Comparison of ENCODE assay signal across 13 mouse cellular contexts in the genomic region with DNA sequence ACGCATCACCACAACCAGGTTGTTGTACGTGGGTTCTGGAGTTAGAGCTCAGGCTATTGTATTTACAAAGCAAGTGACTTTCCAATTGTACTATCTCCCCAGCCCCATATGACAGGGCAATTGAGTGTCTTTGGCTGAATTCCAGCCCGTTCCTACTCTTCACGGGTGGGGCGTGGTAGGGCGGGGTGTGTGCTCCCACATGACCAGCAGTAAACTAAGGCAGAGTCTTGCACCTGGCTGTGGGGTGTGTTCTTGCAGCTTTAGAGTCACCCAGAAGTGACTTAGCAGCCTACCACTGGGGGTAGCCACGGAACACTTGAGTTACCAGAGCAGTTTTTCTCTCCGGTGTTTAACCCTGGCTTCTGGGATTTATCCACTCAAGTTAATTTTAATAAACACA. TPM values are rescaled to one million over a fixed set of nuclear protein-coding genes. Genes with fewer than 3 reads are reported as not detected.
DNase-seq lines count a peak whose midpoint lies in the region; ATAC-seq and TF ChIP-seq lines count a peak whose summit lies in the region.
"Had no signal": no experiment of that assay in that cellular context is flagged by ENCODE, and none has a peak within 500 bp of the region (broad histone marks: within the 10 kb centered on the region; RNA-seq: fewer than 3 reads in every experiment).

No protein-coding gene starts in this region.

- no peaks in the 10 kb centered on the region for H3K9me3 ChIP-seq in liver, embryonic 12.5 days (replicated peaks)

- H3K36me3 ChIP-seq in liver, adult 2 months (ENCODE audit: control insufficient read depth, insufficient read depth, low read length): peaks cover 31% of the 10 kb centered on the region
- H3K36me3 ChIP-seq in liver, embryonic 12.5 days: peaks cover 65% of the 10 kb centered on the region

- peak overlapping the region; percentile 42 for H3K27ac ChIP-seq in liver, adult 2 months (replicated peaks; ENCODE audit: insufficient read depth, low read depth, low read length)
- no peak overlapping the region for H3K27ac ChIP-seq in liver, embryonic 12.5 days

- TF ChIP-seq CTCF in liver, adult 2 months (IDR thresholded peaks at IDR 0.05; ENCODE audit: low read depth, low read length): no peak

- H3K79me2 ChIP-seq in liver, adult 2 months (ENCODE audit: control insufficient read depth, insufficient read depth, low read length): peaks cover 48% of the 10 kb centered on the region

- no peak overlapping the region for H3K4me3 ChIP-seq in liver, adult 2 months (ENCODE audit: insufficient read depth, low read depth, low read length)
- no peak overlapping the region for H3K4me3 ChIP-seq in liver, embryonic 12.5 days

- WGBS in liver, adult 2 months: 32% methylated on average over 8 of the region's 8 CpGs
- WGBS in liver, embryonic 12.5 days (ENCODE audit: insufficient replicate concordance): 63% methylated on average over 8 of the region's 8 CpGs

- no peaks in the 10 kb centered on the region for H3K27me3 ChIP-seq in liver, adult 2 months (ENCODE audit: control insufficient read depth, insufficient read depth, low read length)
- no peaks in the 10 kb centered on the region for H3K27me3 ChIP-seq in liver, embryonic 12.5 days (replicated peaks)

- H3K9ac ChIP-seq in liver, adult 2 months (ENCODE audit: low read depth, low read length): peak overlapping the region; percentile 36
- no peak overlapping the region for H3K9ac ChIP-seq in liver, embryonic 12.5 days

- no peak for ATAC-seq in liver, embryonic 12.5 days
- ATAC-seq in erythroid progenitor cell, adult 5-6 weeks (replicated peaks; ENCODE audit: low FRiP score, poor library complexity, severe bottlenecking): peak; percentile 67
- peak; percentile 66 for ATAC-seq in megakaryocyte-erythroid progenitor cell, adult 5-6 weeks (replicated peaks; ENCODE audit: low FRiP score, low TSS enrichment, poor library complexity, severe bottlenecking)
- ATAC-seq: forebrain, embryonic 16.5 days had no signal

- DNase-seq in liver, adult 2 months (ENCODE audit: extremely low read depth, low read depth, low spot score): peak; percentile 82
- DNase-seq in MN1 (ENCODE audit: low spot score): peak; percentile 66
- no peak for DNase-seq in cerebellum, postnatal 25 days
- no peak for DNase-seq in layer of hippocampus, adult 18-20 months (ENCODE audit: low spot score in 2 of 2)
- DNase-seq in adrenal gland, postnatal 14 days: no peak
- DNase-seq: cerebellum, postnatal 36 days; heart, postnatal 14 days; right cerebral cortex, adult 18-20 months; thymus, adult 2 months had no signal

- H3K4me2 ChIP-seq in liver, embryonic 12.5 days: no peak overlapping the region

- H3K4me1 ChIP-seq in liver, adult 2 months (ENCODE audit: control insufficient read depth, insufficient read depth, low read length): peaks cover 56% of the 10 kb centered on the region
- peaks cover 69% of the 10 kb centered on the region for H3K4me1 ChIP-seq in liver, embryonic 12.5 days

- no peak for TF ChIP-seq POLR2A in liver, adult 2 months (IDR thresholded peaks at IDR 0.05; ENCODE audit: extremely low read depth, insufficient read depth, low read length)

RNA-seq across cellular contexts. Expression of gene Ak2, which starts 5.5 kb away (rescaled TPM):
- total RNA-seq in liver, adult 2 months (2014; rRNA removed): 194 and 232 TPM in 2 replicates
- polyA plus RNA-seq in liver, adult 2 months (2012; rRNA removed): 140 and 156 TPM in 2 replicates
- 176 and 179 TPM in 2 replicates for polyA plus RNA-seq in liver, embryonic 12.5 days (2016; fragmentation: Nextera tagmentation; extraction: Ambion mirVana)
- 29.2 and 36.9 TPM in 2 replicates for total RNA-seq in erythroid progenitor cell, adult 5-6 weeks (2015; ENCODE audit: low replicate concordance)
- total RNA-seq in erythroid progenitor cell, adult 5-6 weeks (2017; ENCODE audit: low replicate concordance): 25.0 and 34.1 TPM in 2 replicates
- 192 and 206 TPM in 2 replicates for total RNA-seq in megakaryocyte-erythroid progenitor cell, adult 5-6 weeks (2014; fragmentation: Nextera tagmentation)
- 179 and 181 TPM in 2 replicates for total RNA-seq in megakaryocyte-erythroid progenitor cell, adult 5-6 weeks (2017)
- total RNA-seq in layer of hippocampus, adult 18-20 months (2021): 10 to 100 TPM; 24.9 TPM
- total RNA-seq in adrenal gland, postnatal 14 days (2021): 175 and 204 TPM in 2 replicates

RNA-seq across cellular contexts. Expression of gene Azin2, which starts 35.0 kb away (rescaled TPM):
- 5.4 and 5.7 TPM in 2 replicates for total RNA-seq in liver, adult 2 months (2014; rRNA removed)
- polyA plus RNA-seq in liver, adult 2 months (2012; rRNA removed): 0.81 and 1.7 TPM in 2 replicates
- 2.0 and 2.5 TPM in 2 replicates for polyA plus RNA-seq in liver, embryonic 12.5 days (2016; fragmentation: Nextera tagmentation; extraction: Ambion mirVana)
- total RNA-seq in erythroid progenitor cell, adult 5-6 weeks (2015; ENCODE audit: low replicate concordance): 3.4 TPM in 1 of 2 replicates, not detected in the other
- not detected in 2 replicates for total RNA-seq in erythroid progenitor cell, adult 5-6 weeks (2017; ENCODE audit: low replicate concordance)
- total RNA-seq in megakaryocyte-erythroid progenitor cell, adult 5-6 weeks (2014; fragmentation: Nextera tagmentation): not detected in 2 replicates
- not detected in 2 replicates for total RNA-seq in megakaryocyte-erythroid progenitor cell, adult 5-6 weeks (2017)
- 10 to 100 TPM; 38.9 to 41.7 TPM for total RNA-seq in layer of hippocampus, adult 18-20 months (2021)
- 34.1 and 41.8 TPM in 2 replicates for total RNA-seq in adrenal gland, postnatal 14 days (2021)

Comparison
In these comparisons a context has a peak if more than half of its experiments do, and no peak if none do; other contexts are left out.
1. DNase-seq: peak in liver, adult 2 months (single experiment) and MN1 (single experiment); none in cerebellum, postnatal 25 days (0 of 2), layer of hippocampus, adult 18-20 months (0 of 2) and adrenal gland, postnatal 14 days (single experiment).